Mouse (Mus musculus): Measurements from ENCODE around the gene Eml1.

DNA sequence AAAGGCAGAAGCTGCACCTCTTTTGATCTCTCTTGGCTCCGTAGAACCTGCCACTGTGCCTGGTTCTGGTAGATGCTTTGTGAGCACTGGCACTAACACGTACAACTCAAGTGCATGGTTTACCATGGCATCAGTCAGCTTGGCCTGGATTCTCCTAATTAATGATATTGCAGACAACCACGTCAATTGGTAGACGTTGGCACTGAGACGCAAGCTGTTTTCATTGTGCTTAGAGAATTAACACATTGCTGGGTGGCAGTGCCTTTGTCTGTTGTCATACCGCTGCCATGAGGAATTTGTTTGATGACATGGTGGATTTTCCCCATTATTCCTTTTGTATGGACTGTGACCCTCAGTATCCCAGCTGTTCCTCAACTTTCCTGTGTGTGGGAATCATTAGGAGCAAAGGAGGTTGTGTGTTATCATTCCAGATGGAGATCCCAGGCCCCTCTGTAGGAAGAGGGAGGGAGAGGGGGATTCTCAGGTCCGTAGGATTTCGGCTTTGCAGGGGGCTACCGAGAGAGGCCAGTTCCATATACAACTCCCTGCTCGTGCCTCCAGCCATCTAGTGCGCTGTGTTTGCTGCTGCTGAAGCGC, 194.3 kb downstream of the Eml1 start:
- no peak for TF ChIP-seq POLR2A (IDR thresholded peaks at IDR 0.05; ENCODE audit: extremely low read depth, insufficient read depth, low read length)
- TF ChIP-seq CTCF (IDR thresholded peaks at IDR 0.05; ENCODE audit: extremely low read depth, insufficient read depth, low read length) = no peak

Data from cortical plate, adult 2 months (tissue).